Mouse (Mus musculus): Measurements from ENCODE around the gene Ptger1. TPM values are rescaled to one million over a fixed set of nuclear protein-coding genes. Genes with fewer than 3 reads are reported as not detected.

Ptger1 gene
- total RNA-seq, 2 experiments from 2014 or later = 0.95 to 1.1 TPM

DNA sequence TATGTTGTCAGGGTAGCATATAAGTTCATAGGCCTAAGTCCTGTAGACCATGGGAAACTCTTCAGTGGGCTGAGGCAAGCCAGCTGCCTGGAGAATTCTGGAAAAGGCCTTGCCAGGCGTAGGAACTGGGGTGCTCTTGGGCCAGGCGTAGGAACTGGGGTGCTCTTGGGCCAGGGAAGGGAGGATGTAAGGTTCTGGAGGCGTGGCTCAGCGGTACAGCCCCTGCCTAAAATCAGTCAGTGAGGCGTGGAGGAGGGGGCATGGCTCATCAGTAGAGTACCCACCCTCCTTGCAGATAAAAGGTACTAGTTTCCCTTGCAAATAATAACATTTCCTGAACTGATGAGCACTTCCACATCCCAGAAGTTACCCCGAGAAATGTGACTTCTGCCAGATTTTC is 11.8 kb upstream of the Ptger1 start:
- intact Hi-C loops (cut with DNase I) = no loop called here
- no peak for DNase-seq

DNA sequence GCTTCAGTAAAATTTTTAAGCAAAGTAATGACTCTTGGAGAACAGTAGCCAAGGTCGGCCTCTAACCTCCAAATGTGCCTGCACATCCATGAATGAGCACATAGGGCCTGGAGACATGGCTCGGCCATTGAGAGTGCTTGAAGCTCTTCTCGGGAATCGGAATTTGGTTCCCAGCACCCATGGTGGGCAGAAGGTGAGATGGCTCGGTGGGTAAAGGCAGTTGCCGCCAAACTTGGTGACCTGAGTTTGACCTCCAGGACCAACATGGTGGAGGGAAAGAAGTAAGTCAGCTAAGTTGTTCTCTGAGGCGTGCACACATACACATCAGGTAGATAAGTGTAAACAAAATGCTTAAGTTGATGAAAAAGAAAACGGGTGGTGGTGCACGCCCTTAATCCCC is 10.4 kb upstream of the Ptger1 start:
- intact Hi-C loops (cut with DNase I) = no loop called here
- DNase-seq = no peak

DNA sequence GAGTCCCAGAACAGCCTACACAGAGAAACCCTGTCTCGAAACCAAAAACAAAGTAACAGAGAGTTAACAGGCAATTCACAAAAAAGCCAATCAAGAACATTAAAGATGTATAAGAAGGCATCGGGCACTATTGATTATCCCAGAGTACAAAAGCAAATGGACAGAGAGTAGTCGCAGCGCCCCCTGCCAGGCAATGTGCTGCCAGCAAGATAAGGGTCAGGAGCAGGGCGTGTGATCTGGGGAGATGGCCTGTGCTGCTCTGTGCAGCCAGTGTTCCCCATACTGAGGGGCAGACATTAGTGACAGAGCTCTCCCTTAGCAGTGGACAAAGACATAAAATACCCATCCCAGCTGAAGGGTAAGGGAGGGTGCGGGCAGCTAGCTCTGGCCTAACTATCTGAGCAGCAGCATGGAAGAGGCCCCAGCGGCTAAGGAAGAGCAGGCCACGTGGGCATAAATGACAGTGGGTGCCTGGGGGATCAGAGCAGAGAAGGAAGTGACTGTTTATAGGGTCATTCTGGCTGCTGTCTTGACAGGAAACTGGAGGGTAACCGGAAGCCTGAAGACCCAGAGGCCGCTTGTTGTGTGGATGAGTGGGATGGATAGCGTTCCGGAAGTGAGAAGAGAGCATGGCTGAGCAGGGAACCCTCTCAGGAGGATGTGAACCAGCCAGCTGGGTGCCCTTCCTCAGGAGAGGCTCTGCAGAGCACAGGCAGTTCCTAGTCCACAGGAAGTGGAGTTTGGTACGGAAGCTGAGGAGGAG is 9.8 kb upstream of the Ptger1 start:
- no peak for DNase-seq
- intact Hi-C loops (cut with DNase I) = no loop called here

DNA sequence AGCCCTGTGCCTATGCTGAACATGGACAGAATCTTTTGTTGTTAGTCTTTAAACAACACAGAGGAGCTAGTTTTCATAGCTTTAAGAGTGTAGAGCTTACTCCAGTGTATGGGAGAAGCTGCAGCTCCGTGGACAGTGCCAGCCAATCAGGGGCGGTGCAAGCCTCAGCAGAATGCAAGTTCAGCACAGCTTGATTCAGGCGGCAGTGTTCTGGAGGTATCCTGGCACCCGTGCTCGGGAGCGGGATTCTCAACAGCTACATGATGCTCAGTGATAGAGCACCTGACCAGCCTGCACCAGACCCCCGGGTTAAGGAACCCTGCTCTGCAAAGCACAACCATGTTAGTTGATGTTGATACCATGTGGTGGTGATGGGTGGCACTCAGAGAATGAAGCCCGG is 5.9 kb upstream of the Ptger1 start:
- DNase-seq = no peak
- intact Hi-C loops (cut with DNase I) = no loop called here

DNA sequence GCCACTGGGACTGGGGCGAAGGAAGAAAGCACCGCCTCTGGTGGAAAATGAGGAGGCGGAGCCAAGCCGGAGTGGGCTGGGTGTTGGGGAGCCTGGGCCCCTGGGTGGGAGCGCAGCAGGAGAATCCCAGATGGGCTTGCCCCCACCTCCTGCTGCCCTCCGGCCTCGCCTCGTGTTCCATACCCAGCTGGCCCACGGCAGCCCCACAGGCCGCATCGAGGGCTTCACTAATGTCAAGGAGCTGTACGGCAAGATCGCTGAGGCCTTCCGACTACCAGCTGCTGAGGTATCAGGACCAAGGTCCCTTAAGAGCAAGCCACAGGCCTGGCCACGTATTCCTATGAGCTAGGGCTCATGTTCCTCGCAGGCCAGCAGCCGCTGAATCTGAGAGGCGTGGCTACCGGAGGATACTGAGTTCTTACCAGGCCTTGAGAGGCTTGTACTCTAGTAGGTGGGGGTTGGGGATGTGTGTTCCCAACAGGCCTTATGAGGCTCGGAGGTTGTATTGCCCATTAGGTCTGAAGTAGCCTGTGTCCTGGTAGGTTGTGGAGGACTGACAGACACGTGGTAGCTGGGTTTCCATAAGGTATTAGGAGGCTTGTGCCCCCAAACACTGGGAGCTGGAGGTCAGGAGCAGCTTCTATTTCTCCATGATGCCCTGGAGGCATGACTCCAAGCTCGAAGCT is 5.3 kb upstream of the Ptger1 start:
- intact Hi-C loops (cut with DNase I) = no loop called here
- DNase-seq = no peak

DNA sequence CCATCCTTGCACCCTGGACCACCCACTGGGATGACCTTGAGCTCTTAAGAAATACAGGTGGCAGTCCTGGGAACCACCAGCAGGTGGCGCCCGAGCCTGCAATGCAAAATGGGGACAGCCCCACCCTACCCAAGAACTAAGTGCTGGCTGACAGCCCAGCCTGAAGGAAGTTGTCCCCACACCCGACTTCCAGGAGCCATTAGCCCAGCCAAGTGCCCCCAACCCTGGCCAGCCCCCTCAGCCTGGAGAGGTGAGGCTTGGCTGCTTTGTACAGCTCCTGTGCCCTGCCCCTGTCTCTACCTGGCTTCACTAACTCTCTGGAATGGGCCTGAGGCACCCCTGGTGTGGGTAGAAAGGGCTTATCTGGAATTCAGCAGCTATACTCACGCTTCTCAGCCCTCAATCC is 4.1 kb upstream of the Ptger1 start:
- DNase-seq = peak; percentile 92
- intact Hi-C loops (cut with DNase I) = no loop called here

DNA sequence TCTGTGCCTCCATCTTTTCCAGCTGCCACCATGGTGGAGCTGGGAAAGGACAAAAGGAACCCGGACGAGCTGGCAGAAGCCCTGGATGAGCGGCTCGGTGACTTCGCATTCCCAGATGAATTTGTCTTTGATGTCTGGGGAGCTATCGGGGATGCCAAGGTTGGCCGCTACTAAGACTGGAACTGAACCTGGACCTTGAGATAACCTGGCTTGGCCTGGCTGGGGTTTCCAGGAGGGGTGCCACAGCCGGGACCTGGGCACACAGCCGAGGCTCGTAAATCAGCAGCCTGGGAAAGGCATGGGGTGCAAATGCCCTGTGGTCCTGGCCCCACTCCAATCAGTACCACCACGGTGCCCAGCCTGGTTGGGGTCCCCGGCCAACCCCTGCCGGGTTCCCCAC is 2.4 kb upstream of the Ptger1 start:
- no peak for DNase-seq
- intact Hi-C loops (cut with DNase I) = no loop called here

DNA sequence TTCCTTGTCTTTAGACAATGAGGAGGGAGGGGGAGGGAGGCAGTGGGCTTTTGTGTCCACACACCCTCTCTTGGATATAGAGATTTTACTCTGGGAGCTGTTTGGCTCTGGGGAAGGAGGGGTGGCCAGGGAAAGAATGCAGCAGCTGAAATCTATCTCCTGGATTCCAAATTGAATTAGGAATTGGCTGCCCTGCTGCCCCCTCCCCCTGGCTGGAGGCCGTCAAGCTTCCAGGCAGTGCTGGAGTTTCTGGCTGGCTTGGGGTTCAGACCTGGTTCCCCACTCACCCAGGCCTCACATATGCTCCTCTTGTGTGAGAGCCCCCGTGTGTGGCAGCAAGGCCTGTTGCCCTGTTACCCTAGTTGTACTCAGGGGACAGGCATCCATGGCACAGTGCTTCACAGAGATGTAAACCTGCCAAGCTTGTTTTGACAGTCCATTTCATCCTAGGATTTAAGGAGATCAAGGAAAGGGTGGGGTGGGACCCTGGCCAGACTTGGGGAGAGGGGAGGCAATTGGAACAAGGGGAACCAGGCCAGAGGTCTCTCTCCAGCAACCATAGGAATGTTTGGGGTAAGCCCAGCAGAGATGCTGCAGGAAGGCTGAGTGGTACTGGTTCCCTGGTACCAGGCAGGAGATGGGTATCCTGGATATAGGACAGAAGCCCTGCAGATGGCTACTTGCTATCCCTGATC is 1.4 kb upstream of the Ptger1 start:
- intact Hi-C loops (cut with DNase I) = no loop called here
- DNase-seq = peak; percentile 50

DNA sequence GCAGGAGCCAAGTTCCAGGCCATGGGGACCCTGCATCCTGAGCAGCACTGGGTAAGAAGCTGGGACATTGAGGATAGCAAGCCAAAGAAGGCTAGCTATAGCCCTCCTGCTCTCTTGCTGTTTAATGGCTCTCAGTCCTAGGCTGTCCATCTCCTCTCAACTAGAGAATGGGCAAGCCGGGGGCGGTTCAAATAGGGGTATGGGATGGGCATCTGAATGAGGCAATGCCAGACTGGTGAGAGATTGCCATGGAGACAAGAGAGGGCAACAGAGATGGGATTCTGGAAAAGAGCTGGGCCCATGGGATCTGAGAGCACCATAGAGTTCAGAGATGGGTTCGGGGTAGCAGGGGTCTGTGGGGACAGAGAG is 372 bp downstream of the Ptger1 start:
- DNase-seq = no peak
- intact Hi-C loops (cut with DNase I) = no loop called here

DNA sequence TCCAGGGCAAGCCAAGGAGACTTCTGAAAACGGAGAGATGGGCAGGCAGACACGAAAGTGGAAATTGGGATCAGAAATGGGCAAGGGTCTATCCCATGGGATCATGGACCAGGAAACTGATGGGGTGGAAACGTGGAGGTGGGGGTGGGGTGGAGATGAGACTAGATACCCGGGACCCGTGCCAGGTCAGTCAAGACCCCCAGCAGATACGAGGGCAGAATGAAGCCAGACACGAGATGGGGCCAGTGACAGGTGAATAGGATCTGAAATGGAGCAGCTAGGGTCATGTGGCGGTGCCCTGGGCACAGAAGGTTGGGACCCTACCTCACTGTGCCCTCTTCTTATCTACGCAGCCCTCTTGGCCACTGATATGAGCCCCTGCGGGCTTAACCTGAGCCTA is 1.0 kb downstream of the Ptger1 start:
- peak; percentile 43 for DNase-seq
- intact Hi-C loops (cut with DNase I) = no loop called here

DNA sequence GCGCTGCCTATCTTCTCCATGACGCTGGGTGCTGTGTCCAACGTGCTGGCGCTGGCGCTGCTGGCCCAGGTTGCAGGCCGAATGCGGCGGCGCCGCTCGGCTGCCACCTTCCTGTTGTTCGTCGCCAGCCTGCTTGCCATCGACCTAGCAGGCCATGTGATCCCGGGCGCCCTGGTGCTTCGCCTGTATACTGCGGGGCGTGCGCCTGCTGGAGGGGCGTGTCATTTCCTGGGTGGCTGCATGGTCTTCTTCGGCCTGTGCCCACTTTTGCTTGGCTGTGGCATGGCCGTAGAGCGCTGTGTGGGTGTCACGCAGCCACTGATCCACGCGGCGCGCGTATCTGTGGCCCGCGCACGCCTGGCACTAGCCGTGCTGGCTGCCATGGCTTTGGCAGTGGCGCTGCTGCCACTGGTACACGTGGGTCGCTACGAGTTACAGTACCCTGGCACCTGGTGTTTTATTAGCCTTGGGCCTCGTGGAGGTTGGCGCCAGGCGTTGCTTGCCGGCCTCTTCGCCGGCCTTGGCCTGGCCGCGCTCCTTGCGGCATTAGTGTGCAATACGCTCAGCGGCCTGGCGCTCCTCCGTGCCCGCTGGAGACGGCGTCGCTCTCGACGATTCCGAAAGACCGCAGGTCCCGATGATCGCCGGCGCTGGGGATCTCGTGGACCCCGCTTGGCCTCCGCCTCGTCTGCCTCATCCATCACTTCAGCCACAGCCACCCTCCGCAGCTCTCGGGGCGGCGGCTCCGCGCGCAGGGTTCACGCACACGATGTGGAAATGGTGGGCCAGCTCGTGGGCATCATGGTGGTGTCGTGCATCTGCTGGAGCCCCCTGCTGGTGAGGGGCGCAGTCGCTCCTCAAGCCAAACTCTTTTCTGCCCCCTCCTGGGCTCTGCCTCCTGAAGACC is 1.8 kb downstream of the Ptger1 start:
- peak; percentile 83 for DNase-seq
- intact Hi-C loops (cut with DNase I) = no loop called here

DNA sequence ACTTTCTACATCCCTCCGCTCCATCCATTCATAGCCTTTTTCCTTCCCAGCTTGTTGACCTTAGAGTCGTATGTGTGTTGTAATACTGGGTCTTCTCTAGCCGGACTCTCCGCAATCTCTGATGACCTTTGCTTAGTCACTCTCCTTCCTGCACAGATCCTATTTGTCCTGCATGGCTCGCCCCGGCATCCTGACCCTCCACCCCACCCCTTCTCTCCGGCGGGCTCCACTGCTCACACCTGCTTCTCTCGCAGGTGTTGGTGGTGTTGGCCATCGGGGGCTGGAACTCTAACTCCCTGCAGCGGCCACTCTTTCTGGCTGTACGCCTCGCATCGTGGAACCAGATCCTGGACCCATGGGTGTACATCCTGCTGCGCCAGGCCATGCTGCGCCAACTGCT is 2.5 kb downstream of the Ptger1 start:
- DNase-seq = no peak
- intact Hi-C loops (cut with DNase I) = no loop called here

DNA sequence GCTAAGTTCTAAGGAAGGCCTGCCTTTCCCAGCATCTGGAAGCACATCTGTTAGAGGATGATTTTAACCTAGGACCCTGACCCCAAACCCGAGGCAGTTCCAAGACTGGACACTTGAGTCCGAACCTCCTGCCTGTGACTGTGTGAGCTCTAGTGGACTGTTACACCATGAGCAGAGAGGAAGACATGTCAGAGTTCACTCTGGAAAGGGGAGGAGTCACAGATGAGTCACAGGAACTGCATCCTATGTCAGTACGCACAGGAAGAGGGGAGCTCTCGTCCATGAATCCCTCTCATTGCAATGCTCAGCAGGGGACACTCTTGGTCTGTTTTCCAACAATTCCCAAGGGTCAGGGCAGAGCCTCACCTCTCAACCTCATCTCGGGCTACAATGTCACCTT is 6.5 kb downstream of the Ptger1 start:
- intact Hi-C loops (cut with DNase I) = no loop called here
- no peak for DNase-seq

DNA sequence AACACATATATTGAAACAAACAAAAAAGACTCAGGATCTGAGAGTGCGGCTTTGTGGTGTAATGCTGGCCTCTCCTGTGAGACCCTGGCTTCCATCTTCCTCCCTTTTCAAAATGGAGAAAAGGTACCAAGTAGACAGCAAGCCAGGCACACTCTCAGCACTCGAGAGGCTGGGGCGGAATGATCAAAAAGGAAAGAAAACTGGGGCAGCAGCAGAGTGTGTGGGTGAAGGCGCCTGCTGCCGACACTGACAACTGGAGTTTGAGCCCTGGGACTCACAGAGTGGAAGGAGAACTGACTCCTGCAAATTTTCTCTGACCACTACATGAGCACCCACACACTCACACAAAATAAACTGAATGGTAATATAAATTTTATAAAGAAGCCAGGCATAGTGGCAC is 8.0 kb downstream of the Ptger1 start:
- intact Hi-C loops (cut with DNase I) = no loop called here
- DNase-seq = no peak

DNA sequence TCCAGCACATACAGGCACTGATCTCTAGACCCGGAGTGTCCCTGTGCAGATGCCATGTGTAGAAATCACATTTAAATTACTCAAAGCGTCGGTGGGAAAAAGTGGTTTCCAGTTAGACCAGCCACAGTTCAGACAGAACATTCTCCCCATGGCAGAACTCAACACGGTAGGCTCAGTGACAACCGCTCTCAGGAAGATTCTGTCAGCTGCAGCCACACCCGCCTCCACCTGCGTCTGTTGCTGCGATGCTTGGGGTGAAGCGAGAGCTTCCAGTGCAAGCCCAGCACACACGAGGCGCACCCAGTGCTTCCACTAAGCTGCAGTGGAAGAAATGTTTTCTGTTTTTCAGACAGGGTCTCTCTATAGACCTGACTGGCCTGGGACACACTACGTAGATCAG is 13.4 kb downstream of the Ptger1 start:
- no peak for DNase-seq

DNA sequence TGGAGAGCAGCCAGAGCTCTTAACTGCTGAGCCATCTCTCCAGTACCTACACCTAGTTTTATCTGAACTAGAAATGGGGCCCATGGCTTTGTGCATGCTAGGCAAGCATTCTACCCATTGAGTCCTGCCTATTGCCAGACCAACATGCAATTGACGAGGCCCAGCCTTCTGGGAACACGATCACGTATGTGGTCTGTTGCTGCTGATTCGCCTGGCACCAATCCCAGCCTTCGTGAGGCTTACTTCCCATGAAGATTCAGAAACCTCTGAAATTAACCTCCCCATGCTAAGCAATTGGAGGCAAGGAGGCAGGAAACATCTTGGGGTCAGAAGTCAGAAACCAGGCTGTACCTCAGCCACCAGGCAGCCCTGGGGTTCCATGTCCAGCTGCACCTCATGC is 14.1 kb downstream of the Ptger1 start:
- DNase-seq = no peak
- intact Hi-C loops (cut with DNase I) = no loop called here

More for the DNA sequence above, 13.4 kb downstream of the Ptger1 start:
- intact Hi-C loops (cut with DNase I) = no loop called here

DNA sequence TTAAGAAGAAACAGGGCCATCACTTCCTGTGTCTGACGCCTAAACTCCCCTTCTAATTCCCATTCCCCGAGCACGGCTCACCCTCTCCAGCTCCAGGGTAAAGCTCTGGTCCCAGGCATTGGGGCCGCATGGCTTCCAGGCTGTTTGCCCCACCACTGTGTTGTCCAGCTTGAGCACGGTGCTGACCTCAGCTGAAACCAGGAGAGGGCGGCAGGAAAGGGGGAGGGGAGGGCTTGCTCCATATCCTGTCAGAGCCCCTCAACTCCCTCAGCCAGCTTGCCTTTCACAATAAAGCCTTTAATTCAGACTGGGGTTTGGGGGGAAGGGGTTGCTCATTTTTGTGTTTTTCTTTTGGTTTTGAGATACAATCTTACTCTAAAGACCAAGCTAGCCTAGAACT is 14.6 kb downstream of the Ptger1 start:
- DNase-seq = no peak
- intact Hi-C loops (cut with DNase I) = no loop called here

DNA sequence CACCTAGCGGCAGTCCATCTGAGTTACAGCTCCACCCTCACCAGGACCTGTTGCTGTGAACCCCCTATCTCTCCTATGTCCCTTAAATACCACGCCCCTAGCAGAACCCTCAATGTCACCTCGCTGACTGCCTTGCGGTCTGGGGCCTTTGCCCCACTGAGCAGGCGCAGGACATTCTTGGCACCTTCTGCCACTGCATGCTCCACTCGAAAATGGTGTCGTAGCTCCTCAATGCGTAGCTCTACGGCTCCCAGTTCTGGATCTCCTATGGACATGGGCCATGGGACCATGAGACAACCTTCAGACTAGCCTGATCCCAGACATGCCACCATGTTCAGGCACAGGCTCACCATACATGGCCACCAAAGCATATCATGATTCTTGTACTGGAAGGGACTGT is 18.0 kb downstream of the Ptger1 start:
- intact Hi-C loops (cut with DNase I) = no loop called here
- no peak for DNase-seq

DNA sequence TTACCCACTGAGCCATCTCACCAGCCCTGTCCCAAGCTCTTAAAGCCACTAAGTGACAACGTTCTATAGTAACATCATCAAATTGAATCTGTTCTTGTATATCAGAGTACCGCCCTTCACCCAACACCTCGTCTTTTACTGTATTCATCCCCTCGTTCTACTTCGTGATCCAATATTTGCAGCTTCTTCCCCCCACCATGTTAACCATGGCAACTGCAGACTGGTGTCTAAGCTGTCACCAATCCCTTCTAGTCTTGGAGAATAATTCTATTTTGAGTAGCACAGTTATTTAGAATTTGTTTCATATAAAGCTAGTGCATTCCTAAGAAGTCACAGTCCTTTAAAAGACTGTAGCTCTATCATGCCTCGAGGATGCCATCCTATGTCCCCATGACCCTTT is 22.8 kb downstream of the Ptger1 start:
- no peak for DNase-seq
- intact Hi-C loops (cut with DNase I) = no loop called here

DNA sequence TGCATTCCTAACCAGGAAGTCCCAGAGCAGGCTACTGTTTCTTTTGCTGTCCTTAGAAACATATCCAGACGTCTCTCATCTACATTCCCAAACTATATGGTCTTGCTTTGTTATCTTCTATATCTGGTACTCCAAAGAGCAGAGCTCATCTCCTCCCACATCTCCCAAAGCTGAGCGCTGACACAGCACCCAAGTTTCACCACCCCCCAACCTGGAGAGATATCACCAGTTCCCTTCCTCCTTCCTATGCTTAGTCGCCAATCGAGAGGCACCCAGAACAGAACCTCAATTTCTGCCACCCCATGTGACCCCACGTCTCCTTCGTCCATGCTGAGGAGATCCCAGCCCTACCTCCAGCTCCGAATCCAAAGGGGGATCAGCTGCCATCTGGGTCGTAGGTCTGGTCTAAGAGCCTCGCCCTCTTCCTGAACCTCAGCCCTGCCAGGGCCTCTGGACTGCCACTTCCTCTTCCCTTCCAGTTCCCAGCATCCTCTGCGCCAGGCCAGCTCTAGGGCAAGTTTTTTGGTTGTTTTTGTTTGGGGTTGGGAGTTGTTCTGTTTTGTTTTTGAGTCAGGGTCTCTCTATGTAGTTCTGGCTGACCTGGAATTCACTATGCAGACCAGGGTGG is 27.2 kb downstream of the Ptger1 start:
- intact Hi-C loops (cut with DNase I) = no loop called here

More for the DNA sequence above, 27.2 kb downstream of the Ptger1 start:
- DNase-seq = no peak

All from left cerebral cortex, postnatal 4 days (tissue).